Mouse (Mus musculus): ENCODE measurements around the gene Tnfrsf25. TPM values are rescaled to one million over a fixed set of nuclear protein-coding genes. Genes with fewer than 3 reads are reported as not detected.
A peak's percentile ranks its signal among the peaks of the same experiment; 100 is the strongest.

Tnfrsf25 gene
- polyA plus RNA-seq, 1 experiment, result 4.0 TPM

GRCm38 (mm10) chr4:152072121-152072601, 43.6 kb upstream of the Tnfrsf25 start, which contains the start of gene Plekhg5:
Gene Plekhg5, plus strand, starts transcription at chr4:152072498.
- no peak for TF ChIP-seq POLR2A (IDR thresholded peaks at IDR 0.05; ENCODE audit: insufficient read length, low read depth)
- TF ChIP-seq POLR2AphosphoS2 (IDR thresholded peaks at IDR 0.05; ENCODE audit: insufficient read length, low read depth), result no peak
- TF ChIP-seq TCF12 (IDR thresholded peaks at IDR 0.05; ENCODE audit: insufficient read depth, poor library complexity, severe bottlenecking), result no peak
- no peak for TF ChIP-seq TCF3 (IDR thresholded peaks at IDR 0.05; ENCODE audit: insufficient read length, low read depth)
- no peak for TF ChIP-seq SRF (IDR thresholded peaks at IDR 0.05; ENCODE audit: control insufficient read depth, insufficient read length, low read depth)
- no peak for TF ChIP-seq CEBPB (IDR thresholded peaks at IDR 0.05; ENCODE audit: insufficient read depth, poor library complexity, severe bottlenecking)
- TF ChIP-seq MAX (IDR thresholded peaks at IDR 0.05; ENCODE audit: low read depth), result no peak
- TF ChIP-seq MYOG (IDR thresholded peaks at IDR 0.05; ENCODE audit: control insufficient read depth in 1 of 3, insufficient read depth in 1 of 3, insufficient read length in 2 of 3, low read depth in 2 of 3), result peak in 2 of 3 experiments; percentile 31 to 82
- no peak for TF ChIP-seq REST (IDR thresholded peaks at IDR 0.05; ENCODE audit: insufficient read depth, insufficient read length)
- TF ChIP-seq MYOD1 (IDR thresholded peaks at IDR 0.05; ENCODE audit: control insufficient read depth in 1 of 3, insufficient read length in 2 of 3, low read depth in 2 of 3), result peak in 2 of 3 experiments; percentile 33 to 85
- TF ChIP-seq USF1 (IDR thresholded peaks at IDR 0.05; ENCODE audit: low read depth), result no peak
- TF ChIP-seq E2F4 (IDR thresholded peaks at IDR 0.05; ENCODE audit: insufficient read depth), result no peak
- Histone ChIP-seq H3K79me2 (ENCODE audit: control insufficient read depth, insufficient read depth) (no peaks in the 10 kb centered on the region), H3ac (ENCODE audit: control insufficient read depth, insufficient read length) (peak within 1 kb of the TSS; percentile 15), H3K4me3 (peak within 1 kb of the TSS; percentile 8), H3K27me3 (ENCODE audit: control insufficient read depth, insufficient read depth, insufficient read length) (no peaks in the 10 kb centered on the region), H3K4me2 (ENCODE audit: low read depth) (peak within 1 kb of the TSS; percentile 68), H3K36me3 (ENCODE audit: control insufficient read depth, insufficient read depth) (no peaks in the 10 kb centered on the region)

- Histone ChIP-seq H3K79me2 (ENCODE audit: control insufficient read depth, insufficient read depth) (no peaks in the 10 kb centered on the region), H3ac (ENCODE audit: control insufficient read depth, insufficient read length) (peak overlapping the region; percentile 15), H3K4me2 (ENCODE audit: low read depth) (peak overlapping the region; percentile 68), H3K27me3 (ENCODE audit: control insufficient read depth, insufficient read depth, insufficient read length) (no peaks in the 10 kb centered on the region), H3K36me3 (ENCODE audit: control insufficient read depth, insufficient read depth) (no peaks in the 10 kb centered on the region), H3K4me3 (peak overlapping the region; percentile 8)
- TF ChIP-seq TCF12 (IDR thresholded peaks at IDR 0.05; ENCODE audit: insufficient read depth, poor library complexity, severe bottlenecking), result peak; percentile 10
- TF ChIP-seq MYOG (IDR thresholded peaks at IDR 0.05; ENCODE audit: control insufficient read depth in 1 of 3, insufficient read depth in 1 of 3, insufficient read length in 2 of 3, low read depth in 2 of 3), result peak in 1 of 3 experiments; percentile 37
- TF ChIP-seq E2F4 (IDR thresholded peaks at IDR 0.05; ENCODE audit: insufficient read depth), result no peak
- peak in 2 of 3 experiments; percentile 41 to 82 for TF ChIP-seq MYOD1 (IDR thresholded peaks at IDR 0.05; ENCODE audit: control insufficient read depth in 1 of 3, insufficient read length in 2 of 3, low read depth in 2 of 3)
Observed at GRCm38 (mm10) chr4:152072655-152073054, 43.1 kb upstream of the Tnfrsf25 start.

DNA sequence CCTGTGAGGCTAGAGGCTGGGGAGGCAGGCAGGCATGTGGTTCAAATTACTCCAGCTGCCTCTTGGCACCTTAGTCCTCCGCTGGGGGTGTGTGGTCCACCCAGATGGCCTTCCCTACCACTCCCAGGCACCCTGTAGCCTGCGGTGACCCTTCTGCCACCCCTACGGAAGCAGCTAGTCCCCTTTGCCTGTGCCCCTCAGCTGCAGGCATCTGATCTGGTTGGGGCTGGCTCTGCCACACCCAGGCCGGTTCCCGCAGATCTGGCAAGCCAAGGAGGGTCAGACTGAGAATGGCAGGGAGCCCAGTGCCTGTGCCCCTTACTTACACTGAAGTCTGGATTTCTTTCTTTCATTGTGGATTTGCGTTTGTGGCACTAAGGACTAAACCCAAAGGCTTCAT, 42.0 kb upstream of the Tnfrsf25 start:
- no peaks in the 10 kb centered on the region for H3K36me3 ChIP-seq (ENCODE audit: control insufficient read depth, insufficient read depth)
- no peaks in the 10 kb centered on the region for H3K79me2 ChIP-seq (ENCODE audit: control insufficient read depth, insufficient read depth)
- H3K27me3 ChIP-seq (ENCODE audit: control insufficient read depth, insufficient read depth, insufficient read length), result no peaks in the 10 kb centered on the region
- H3ac ChIP-seq (ENCODE audit: control insufficient read depth, insufficient read length), result peak overlapping the region; percentile 15
- TF ChIP-seq MYOG (IDR thresholded peaks at IDR 0.05; ENCODE audit: control insufficient read depth in 1 of 3, insufficient read depth in 1 of 3, insufficient read length in 2 of 3, low read depth in 2 of 3) (peak; percentile 34 to 97 (median 83)), TCF3 (IDR thresholded peaks at IDR 0.05; ENCODE audit: insufficient read length, low read depth) (peak; percentile 42), SRF (IDR thresholded peaks at IDR 0.05; ENCODE audit: control insufficient read depth, insufficient read length, low read depth) (no peak), TCF12 (IDR thresholded peaks at IDR 0.05; ENCODE audit: insufficient read depth, poor library complexity, severe bottlenecking) (peak; percentile 31), E2F4 (IDR thresholded peaks at IDR 0.05; ENCODE audit: insufficient read depth) (no peak), MYOD1 (IDR thresholded peaks at IDR 0.05; ENCODE audit: control insufficient read depth in 1 of 3, insufficient read length in 2 of 3, low read depth in 2 of 3) (peak in 2 of 3 experiments; percentile 55 to 91), POLR2A (IDR thresholded peaks at IDR 0.05; ENCODE audit: insufficient read length, low read depth) (peak; percentile 34), REST (IDR thresholded peaks at IDR 0.05; ENCODE audit: insufficient read depth, insufficient read length) (no peak), CEBPB (IDR thresholded peaks at IDR 0.05; ENCODE audit: insufficient read depth, poor library complexity, severe bottlenecking) (no peak), MAX (IDR thresholded peaks at IDR 0.05; ENCODE audit: low read depth) (no peak)
- peak overlapping the region; percentile 8 for H3K4me3 ChIP-seq
- H3K4me2 ChIP-seq (ENCODE audit: low read depth), result peak overlapping the region; percentile 53

- Histone ChIP-seq H3K4me3 (no peak overlapping the region), H3ac (ENCODE audit: control insufficient read depth, insufficient read length) (no peak overlapping the region)
Observed at GRCm38 (mm10) chr4:152074548-152074947, 41.2 kb upstream of the Tnfrsf25 start.

DNA sequence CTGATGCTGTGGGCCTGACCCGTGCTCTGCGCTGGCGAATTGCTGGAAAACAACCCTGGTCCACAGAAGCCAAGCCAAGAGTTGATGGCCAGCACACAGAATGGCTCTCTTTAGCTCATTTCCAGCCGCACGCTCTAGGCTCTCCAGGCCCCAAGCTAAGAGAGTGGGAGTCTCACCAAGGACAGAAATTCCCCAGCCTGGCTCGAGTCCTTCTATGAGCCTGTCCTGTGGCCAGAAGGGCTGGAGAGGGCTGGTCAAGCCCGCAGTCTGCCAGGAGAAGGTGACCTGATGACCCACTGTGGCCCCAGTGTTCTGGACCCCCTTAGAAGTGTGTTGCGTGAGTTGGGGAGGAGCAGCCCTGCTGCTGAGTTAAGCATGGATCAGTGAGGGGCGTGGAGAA, 38.5 kb upstream of the Tnfrsf25 start:
- no peaks in the 10 kb centered on the region for H3K79me2 ChIP-seq (ENCODE audit: control insufficient read depth, insufficient read depth)
- H3K4me2 ChIP-seq (ENCODE audit: low read depth), result no peak overlapping the region
- no peak overlapping the region for H3ac ChIP-seq (ENCODE audit: control insufficient read depth, insufficient read length)
- no peaks in the 10 kb centered on the region for H3K27me3 ChIP-seq (ENCODE audit: control insufficient read depth, insufficient read depth, insufficient read length)
- H3K36me3 ChIP-seq (ENCODE audit: control insufficient read depth, insufficient read depth), result no peaks in the 10 kb centered on the region
- TF ChIP-seq MYOD1 (IDR thresholded peaks at IDR 0.05; ENCODE audit: control insufficient read depth in 1 of 3, insufficient read length in 2 of 3, low read depth in 2 of 3), result no peak
- H3K4me3 ChIP-seq, result no peak overlapping the region

More at GRCm38 (mm10) chr4:152074548-152074947, 41.2 kb upstream of the Tnfrsf25 start:
- Histone ChIP-seq H3K79me2 (ENCODE audit: control insufficient read depth, insufficient read depth) (no peaks in the 10 kb centered on the region), H3K36me3 (ENCODE audit: control insufficient read depth, insufficient read depth) (no peaks in the 10 kb centered on the region), H3K4me2 (ENCODE audit: low read depth) (peak overlapping the region; percentile 49), H3K27me3 (ENCODE audit: control insufficient read depth, insufficient read depth, insufficient read length) (no peaks in the 10 kb centered on the region)
- TF ChIP-seq POLR2A (IDR thresholded peaks at IDR 0.05; ENCODE audit: insufficient read length, low read depth) (no peak), MYOD1 (IDR thresholded peaks at IDR 0.05; ENCODE audit: control insufficient read depth in 1 of 3, insufficient read length in 2 of 3, low read depth in 2 of 3) (no peak), POLR2AphosphoS2 (IDR thresholded peaks at IDR 0.05; ENCODE audit: insufficient read length, low read depth) (no peak), TCF12 (IDR thresholded peaks at IDR 0.05; ENCODE audit: insufficient read depth, poor library complexity, severe bottlenecking) (no peak)

All from myocyte (in vitro differentiated cells).